Mouse (Mus musculus) ES-E14 (cell line): ENCODE measurements around the gene Rora.

Source experiments
- CHD2 ChIP-seq: IDR thresholded peaks from 2 replicates; pipeline ENCODE4 v1.6.1; 2014; ENCODE audit warnings: mild to moderate bottlenecking, low read depth, low read length, inconsistent platforms
- HCFC1 ChIP-seq: IDR thresholded peaks from 2 replicates; pipeline ENCODE4 v1.6.1; 2012; ENCODE audit warnings: low read length, inconsistent platforms, borderline replicate concordance; ENCODE audit not compliant: insufficient read depth
- ZC3H11A ChIP-seq: IDR thresholded peaks from 2 replicates; pipeline ENCODE4 v1.6.1; 2012; ENCODE audit warnings: low read depth, mild to moderate bottlenecking, inconsistent platforms, low read length, borderline replicate concordance
- ZNF384 ChIP-seq: IDR thresholded peaks from 2 replicates; pipeline ENCODE4 v1.6.1; 2012; ENCODE audit warnings: low read depth, low read length, inconsistent platforms

- no peak for TF ChIP-seq HCFC1
- TF ChIP-seq ZNF384 = no peak
- TF ChIP-seq CHD2 = no peak
- TF ChIP-seq ZC3H11A = no peak
These were observed 580.9 kb downstream of the Rora start for GRCm38 (mm10) chr9:69234526-69234925.
